ENCODE assay signal across 17 mouse cellular contexts in genomic region chr14:49316493-49316894, GRCm38 (mm10).
DNase-seq lines count a peak whose midpoint lies in the region; ATAC-seq and TF ChIP-seq lines count a peak whose summit lies in the region.
"Had no signal": no experiment of that assay in that cellular context is flagged by ENCODE, and none has a peak within 500 bp of the region (broad histone marks: within the 10 kb centered on the region; RNA-seq: fewer than 3 reads in every experiment).

No protein-coding gene starts in this region.

- DNase-seq in forebrain, embryonic 10.5 days (ENCODE audit: extremely low spot score, low spot score): no peak
- no peak for DNase-seq in hindbrain, postnatal 0 days (ENCODE audit: low spot score)
- no peak for DNase-seq in hindbrain, embryonic 11.5 days (ENCODE audit: low spot score)
- no peak for DNase-seq in midbrain, embryonic 10.5 days (ENCODE audit: low spot score)
- peak; percentile 15 for DNase-seq in midbrain, postnatal 0 days (ENCODE audit: low spot score)
- DNase-seq in cerebellum, adult 2 months: no peak
- DNase-seq: adrenal gland, postnatal 14 days; cerebellum, adult 11 months; cerebellum, postnatal 25 days; kidney, adult 9 months; thymus, postnatal 14 days had no signal

- no peak overlapping the region for H3K4me2 ChIP-seq in forebrain, embryonic 16.5 days (ENCODE audit: low read length)
- H3K4me2 ChIP-seq in hindbrain, postnatal 0 days (ENCODE audit: low read depth, low read length): no peak overlapping the region
- H3K4me2 ChIP-seq in hindbrain, embryonic 11.5 days (replicated peaks; ENCODE audit: low read depth, low read length): no peak overlapping the region
- H3K4me2 ChIP-seq in midbrain, postnatal 0 days (ENCODE audit: low read depth, low read length, poor library complexity, severe bottlenecking): no peak overlapping the region
- H3K4me2 ChIP-seq: heart, embryonic 13.5 days; limb, embryonic 12.5 days; neural tube, embryonic 13.5 days had no signal

- no peaks in the 10 kb centered on the region; the same call in none of the 2 replicates for H3K27me3 ChIP-seq in forebrain, embryonic 10.5 days (ENCODE audit: poor library complexity, severe bottlenecking)
- no peaks in the 10 kb centered on the region for H3K27me3 ChIP-seq in forebrain, embryonic 16.5 days (replicated peaks; ENCODE audit: control insufficient read depth, insufficient read depth, low read length)
- H3K27me3 ChIP-seq in hindbrain, postnatal 0 days (ENCODE audit: insufficient read depth, low read length): no peaks in the 10 kb centered on the region
- no peaks in the 10 kb centered on the region for H3K27me3 ChIP-seq in hindbrain, embryonic 11.5 days (ENCODE audit: control insufficient read depth, insufficient read depth, low read length)
- H3K27me3 ChIP-seq in midbrain, embryonic 10.5 days (ENCODE audit: low read depth, poor library complexity, severe bottlenecking): peaks cover 14% of the 10 kb centered on the region
- no peaks in the 10 kb centered on the region for H3K27me3 ChIP-seq in midbrain, postnatal 0 days (ENCODE audit: insufficient read depth, low read length)
- no peaks in the 10 kb centered on the region for H3K27me3 ChIP-seq in cerebellum, adult 2 months (ENCODE audit: control insufficient read depth, insufficient read depth, low read length)
- H3K27me3 ChIP-seq: heart, embryonic 13.5 days; limb, embryonic 12.5 days; neural tube, embryonic 13.5 days had no signal

- H3K27ac ChIP-seq in forebrain, embryonic 10.5 days: peak overlapping the region; percentile 65; the same call in 1 of the 2 replicates
- no peak overlapping the region for H3K27ac ChIP-seq in forebrain, embryonic 16.5 days (ENCODE audit: low read length)
- no peak overlapping the region for H3K27ac ChIP-seq in hindbrain, postnatal 0 days
- no peak overlapping the region for H3K27ac ChIP-seq in hindbrain, embryonic 11.5 days (ENCODE audit: low read depth, low read length)
- H3K27ac ChIP-seq in midbrain, embryonic 10.5 days (replicated peaks): peak overlapping the region; percentile 49; the same call in 1 of the 2 replicates
- H3K27ac ChIP-seq in midbrain, postnatal 0 days (ENCODE audit: low read depth, low read length): no peak overlapping the region
- H3K27ac ChIP-seq in cerebellum, adult 2 months (ENCODE audit: insufficient read depth, low read length): no peak overlapping the region
- H3K27ac ChIP-seq: heart, embryonic 13.5 days; limb, embryonic 12.5 days; liver, embryonic 14.5 days; neural tube, embryonic 13.5 days had no signal

- 20% methylated on average over 5 of the region's 5 CpGs for WGBS in forebrain, embryonic 10.5 days
- WGBS in forebrain, embryonic 16.5 days: 5% methylated on average over 5 of the region's 5 CpGs
- 24% methylated on average over 5 of the region's 5 CpGs for WGBS in hindbrain, postnatal 0 days
- WGBS in hindbrain, embryonic 11.5 days: 26% methylated on average over 5 of the region's 5 CpGs
- WGBS in midbrain, embryonic 10.5 days: 26% methylated on average over 5 of the region's 5 CpGs
- 12% methylated on average over 5 of the region's 5 CpGs for WGBS in midbrain, postnatal 0 days
- 42% methylated on average over 5 of the region's 5 CpGs for WGBS in cerebellum, adult 2 months

- ATAC-seq in forebrain, embryonic 16.5 days: no peak
- 0 out of 2 replicates have a peak, but pooled peaks have one; percentile 50 for ATAC-seq in hindbrain, postnatal 0 days
- no peak for ATAC-seq in hindbrain, embryonic 11.5 days (ENCODE audit: low FRiP score)
- peak; percentile 48; the same call in 1 of the 2 replicates for ATAC-seq in midbrain, postnatal 0 days (ENCODE audit: low FRiP score)

- no peak for TF ChIP-seq CTCF in hindbrain, postnatal 0 days (IDR thresholded peaks at IDR 0.05; ENCODE audit: low read depth)
- TF ChIP-seq CTCF in midbrain, postnatal 0 days (IDR thresholded peaks at IDR 0.05): no peak
- TF ChIP-seq CTCF in cerebellum, adult 2 months (IDR thresholded peaks at IDR 0.05; ENCODE audit: borderline replicate concordance, insufficient read depth, low read depth, low read length): no peak

- TF ChIP-seq POLR2A in cerebellum, adult 2 months (IDR thresholded peaks at IDR 0.05; ENCODE audit: borderline replicate concordance, insufficient read depth, low read length): no peak

- no peaks in the 10 kb centered on the region for H3K36me3 ChIP-seq in forebrain, embryonic 10.5 days (replicated peaks)
- no peaks in the 10 kb centered on the region for H3K36me3 ChIP-seq in forebrain, embryonic 16.5 days (ENCODE audit: control insufficient read depth, insufficient read depth)
- no peaks in the 10 kb centered on the region for H3K36me3 ChIP-seq in hindbrain, postnatal 0 days (ENCODE audit: insufficient read depth, low read length)
- no peaks in the 10 kb centered on the region for H3K36me3 ChIP-seq in hindbrain, embryonic 11.5 days (ENCODE audit: control insufficient read depth, insufficient read depth, low read length)
- H3K36me3 ChIP-seq in midbrain, embryonic 10.5 days: no peaks in the 10 kb centered on the region
- no peaks in the 10 kb centered on the region for H3K36me3 ChIP-seq in midbrain, postnatal 0 days (ENCODE audit: insufficient read depth, low read length)
- H3K36me3 ChIP-seq: G1E; heart, embryonic 13.5 days; limb, embryonic 12.5 days; neural tube, embryonic 13.5 days had no signal

- H3K4me3 ChIP-seq in forebrain, embryonic 10.5 days: no peak overlapping the region
- no peak overlapping the region for H3K4me3 ChIP-seq in forebrain, embryonic 16.5 days (replicated peaks; ENCODE audit: low read length)
- H3K4me3 ChIP-seq in hindbrain, postnatal 0 days (ENCODE audit: low read length): no peak overlapping the region
- H3K4me3 ChIP-seq in hindbrain, embryonic 11.5 days (ENCODE audit: low read depth, low read length): no peak overlapping the region
- H3K4me3 ChIP-seq in midbrain, embryonic 10.5 days: no peak overlapping the region
- H3K4me3 ChIP-seq in midbrain, postnatal 0 days (ENCODE audit: low read depth, low read length): no peak overlapping the region
- H3K4me3 ChIP-seq in cerebellum, adult 2 months (replicated peaks; ENCODE audit: insufficient read depth, low read depth, low read length): no peak overlapping the region
- H3K4me3 ChIP-seq: heart, embryonic 13.5 days; limb, embryonic 12.5 days; neural tube, embryonic 13.5 days had no signal

- no peak overlapping the region for H3K9ac ChIP-seq in forebrain, embryonic 16.5 days (replicated peaks; ENCODE audit: low read depth, low read length)
- no peak overlapping the region for H3K9ac ChIP-seq in hindbrain, postnatal 0 days (replicated peaks; ENCODE audit: low read length)
- H3K9ac ChIP-seq in hindbrain, embryonic 11.5 days (ENCODE audit: low read depth, low read length): no peak overlapping the region
- no peak overlapping the region for H3K9ac ChIP-seq in midbrain, postnatal 0 days (replicated peaks; ENCODE audit: low read length, poor library complexity, severe bottlenecking)
- H3K9ac ChIP-seq: heart, embryonic 13.5 days; limb, embryonic 12.5 days; liver, embryonic 14.5 days; neural tube, embryonic 13.5 days had no signal

- peaks cover 37% of the 10 kb centered on the region for H3K4me1 ChIP-seq in forebrain, embryonic 10.5 days
- peaks cover 20% of the 10 kb centered on the region for H3K4me1 ChIP-seq in forebrain, embryonic 16.5 days (replicated peaks; ENCODE audit: control insufficient read depth, insufficient read depth, low read length)
- H3K4me1 ChIP-seq in hindbrain, postnatal 0 days (ENCODE audit: insufficient read depth, low read length): peaks cover 11% of the 10 kb centered on the region; the same call in 1 of the 2 replicates
- no peaks in the 10 kb centered on the region for H3K4me1 ChIP-seq in hindbrain, embryonic 11.5 days (replicated peaks; ENCODE audit: control insufficient read depth, insufficient read depth, low read length)
- peaks cover 42% of the 10 kb centered on the region for H3K4me1 ChIP-seq in midbrain, embryonic 10.5 days
- H3K4me1 ChIP-seq in midbrain, postnatal 0 days (ENCODE audit: insufficient read depth, low read length): no peaks in the 10 kb centered on the region
- H3K4me1 ChIP-seq in cerebellum, adult 2 months (ENCODE audit: control insufficient read depth, insufficient read depth, low read length): no peaks in the 10 kb centered on the region
- H3K4me1 ChIP-seq: heart, embryonic 13.5 days; limb, embryonic 12.5 days had no signal

- no peaks in the 10 kb centered on the region for H3K9me3 ChIP-seq in forebrain, embryonic 10.5 days
- H3K9me3 ChIP-seq in forebrain, embryonic 16.5 days (ENCODE audit: control insufficient read depth, low read length): no peaks in the 10 kb centered on the region
- H3K9me3 ChIP-seq in hindbrain, postnatal 0 days (ENCODE audit: low read length): no peaks in the 10 kb centered on the region
- H3K9me3 ChIP-seq in hindbrain, embryonic 11.5 days (ENCODE audit: control insufficient read depth, low read length): no peaks in the 10 kb centered on the region
- H3K9me3 ChIP-seq in midbrain, embryonic 10.5 days (replicated peaks): no peaks in the 10 kb centered on the region
- no peaks in the 10 kb centered on the region for H3K9me3 ChIP-seq in midbrain, postnatal 0 days (ENCODE audit: low read length)
- H3K9me3 ChIP-seq: G1E; heart, embryonic 13.5 days; limb, embryonic 12.5 days; neural tube, embryonic 13.5 days had no signal

Comparison
In these comparisons a context has a peak if more than half of its experiments do, and no peak if none do; other contexts are left out.
1. H3K27ac ChIP-seq: peak in forebrain, embryonic 10.5 days (single experiment) and midbrain, embryonic 10.5 days (single experiment); none in forebrain, embryonic 16.5 days (single experiment), hindbrain, postnatal 0 days (single experiment), hindbrain, embryonic 11.5 days (single experiment), midbrain, postnatal 0 days (single experiment) and cerebellum, adult 2 months (single experiment).
2. ATAC-seq: peak in hindbrain, postnatal 0 days (single experiment) and midbrain, postnatal 0 days (single experiment); none in forebrain, embryonic 16.5 days (single experiment) and hindbrain, embryonic 11.5 days (single experiment).